Mouse (Mus musculus) adrenal gland, adult 2 months (tissue): ENCODE results near the gene Golga1. TPM values are rescaled to one million over a fixed set of nuclear protein-coding genes. Genes with fewer than 3 reads are reported as not detected.

ENCODE experiments used
- DNase-seq: peaks from one replicate; pipeline ENCODE4 v3.0.0; 2021
- polyA plus RNA-seq: library from polyadenylated mRNA; depleted of rRNA; stranded (reverse); fragments of >200 nt; gene quantifications from 2 replicates; pipeline ENCODE4 v1.2.3, GENCODE M21; 2012; rRNA removed
- total RNA-seq, 2 experiments: library from RNA; stranded (reverse); gene quantifications; 2 replicates each; pipeline ENCODE4 v1.2.3; 2021

Golga1 gene
- total and polyA plus RNA-seq, 3 experiments = 7.3 to 26.9 (median 26.5) TPM

DNA sequence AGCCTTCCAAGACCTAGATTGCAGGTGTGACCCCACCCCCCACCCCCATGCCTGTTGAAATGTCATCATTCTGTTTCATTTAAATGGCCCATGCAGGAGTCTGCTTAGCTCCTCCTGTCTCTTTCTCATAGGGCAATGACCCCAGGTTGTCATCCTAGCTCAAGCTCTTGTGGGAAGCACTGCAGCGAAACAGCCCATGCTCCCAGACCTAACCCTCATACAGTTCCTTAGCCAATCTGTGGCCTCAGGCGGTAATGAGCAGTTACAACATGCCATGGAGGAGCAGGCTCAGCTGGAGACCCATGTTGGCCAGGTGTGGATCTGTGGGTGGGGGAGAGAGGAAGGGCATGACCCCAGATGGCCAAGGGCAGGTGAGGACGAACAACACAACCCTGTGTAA is 90.2 kb downstream of the Golga1 start:
- no peak for DNase-seq

DNA sequence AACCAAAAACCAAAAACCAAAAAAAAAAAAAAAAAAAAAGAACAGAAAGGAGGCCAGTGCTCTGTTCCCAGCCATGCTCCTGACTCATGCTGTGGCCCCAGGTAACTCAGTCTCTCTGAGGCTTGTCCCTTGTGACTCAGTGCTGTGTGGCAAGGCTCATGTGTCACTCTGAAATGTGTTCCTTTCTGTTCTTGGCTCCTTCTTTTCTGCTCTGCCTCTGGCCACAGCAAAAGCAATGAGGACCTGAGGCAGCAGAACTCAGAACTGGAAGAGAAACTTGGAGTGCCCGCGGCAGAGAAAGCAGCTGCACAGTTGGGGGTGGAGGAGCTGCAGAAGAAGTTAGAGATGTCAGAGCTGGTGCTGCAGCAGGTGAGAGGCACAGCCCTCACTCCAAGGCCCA is 91.2 kb downstream of the Golga1 start:
- peak; percentile 60 for DNase-seq

DNA sequence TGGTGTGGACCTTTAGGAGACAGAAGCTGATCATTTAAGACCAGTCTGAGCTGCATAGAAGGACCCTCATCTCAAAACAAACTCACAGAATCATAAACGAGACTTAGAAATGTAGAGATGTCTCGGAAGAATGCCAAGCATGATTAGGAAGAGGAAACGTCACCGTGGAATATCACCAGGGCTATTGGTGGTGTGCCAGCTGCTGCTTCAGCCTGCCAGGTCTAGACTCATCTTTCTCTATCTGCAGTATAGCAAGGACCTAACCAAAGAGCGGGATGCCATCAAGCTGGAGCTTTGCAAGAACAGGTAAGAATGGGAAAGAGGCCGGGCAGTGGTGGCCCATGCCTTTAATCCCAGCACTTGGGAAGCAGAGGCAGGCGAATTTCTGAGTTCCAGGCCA is 91.6 kb downstream of the Golga1 start:
- DNase-seq = peak; percentile 69

DNA sequence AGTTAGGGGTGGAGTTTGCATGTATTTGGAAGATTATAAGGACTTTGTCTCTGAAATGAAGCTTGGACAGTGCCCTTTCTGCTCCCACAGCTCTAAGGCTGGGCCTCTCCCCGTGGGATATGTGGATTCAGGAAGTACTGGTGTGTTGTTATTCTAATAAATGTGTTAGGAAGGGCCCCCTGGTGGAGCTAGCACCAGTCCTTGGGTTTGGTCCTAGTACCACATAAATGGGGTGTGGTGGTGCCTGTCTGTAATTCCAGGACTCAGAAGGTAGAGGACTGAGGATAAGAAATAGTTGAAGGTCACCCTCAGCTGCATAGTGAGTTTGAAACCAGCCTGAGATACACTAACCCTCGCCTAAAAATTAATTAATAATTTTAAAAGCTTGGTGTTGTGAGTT is 92.1 kb downstream of the Golga1 start:
- no peak for DNase-seq

DNA sequence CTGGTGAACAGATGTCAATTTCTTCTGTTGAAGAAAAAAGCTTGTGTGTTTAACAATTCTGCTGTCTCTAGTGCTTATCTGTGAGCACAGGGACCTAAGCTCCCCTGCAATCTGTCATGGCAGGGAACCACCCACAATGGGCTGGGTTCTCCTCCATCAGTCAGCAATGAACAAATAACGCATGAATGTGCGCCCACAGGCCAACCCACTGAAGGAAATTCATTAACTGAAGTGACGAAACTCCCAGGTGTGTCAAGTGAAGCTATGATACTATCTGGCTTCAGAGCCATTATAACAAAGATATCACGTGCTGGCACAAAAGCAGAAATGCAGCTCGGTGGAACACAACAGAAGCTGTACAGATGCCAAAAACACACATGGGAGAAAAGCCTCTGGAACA is 95.3 kb downstream of the Golga1 start:
- no peak for DNase-seq

DNA sequence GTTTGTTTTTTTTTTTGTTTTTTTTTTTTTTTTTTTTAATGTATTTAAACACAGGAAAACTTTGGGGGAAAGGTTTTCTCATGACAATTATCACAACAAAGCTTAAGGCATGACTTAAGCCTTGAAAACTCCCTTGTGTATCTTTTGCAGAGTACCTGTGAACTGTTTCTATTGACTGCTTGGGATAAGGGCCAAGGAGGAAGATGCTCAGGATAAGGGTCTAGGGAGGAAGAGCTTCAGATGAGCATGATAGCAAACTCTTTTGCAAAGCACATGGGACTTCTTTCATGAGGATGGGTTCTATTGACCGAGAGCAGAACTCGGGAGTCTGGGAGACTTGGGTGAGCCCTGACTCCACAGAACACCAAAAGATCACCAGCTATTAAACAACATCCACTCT is 95.7 kb downstream of the Golga1 start:
- DNase-seq = no peak

Other genes starting within 250 kb of the Golga1 start
- gene Nr6a1, start 137.9 kb downstream of the Golga1 start, total RNA-seq = 1 to 10 TPM; 5.1 to 6.4 TPM
- gene Nr6a1, start 137.9 kb downstream of the Golga1 start, polyA plus RNA-seq = 2.7 TPM in 2 replicates
- gene Olfml2a, start 133.6 kb downstream of the Golga1 start, total RNA-seq = 10 to 100 TPM in 1 of 2 experiments, 1 to 10 TPM in 1; 6.7 to 12.0 TPM
- 5.9 TPM in 2 replicates for gene Olfml2a, start 133.6 kb downstream of the Golga1 start, polyA plus RNA-seq
- under 1 TPM; 0.43 to 0.52 TPM for gene Wdr38, start 68.1 kb downstream of the Golga1 start, total RNA-seq
- gene Wdr38, start 68.1 kb downstream of the Golga1 start, polyA plus RNA-seq = 0.43 and 1.2 TPM in 2 replicates
- 10 to 100 TPM; 66.7 to 78.4 TPM for gene Arpc5l, start 60.2 kb downstream of the Golga1 start, total RNA-seq
- gene Arpc5l, start 60.2 kb downstream of the Golga1 start, polyA plus RNA-seq = 56.4 and 66.7 TPM in 2 replicates
- gene Rpl35, start 59.9 kb downstream of the Golga1 start, total RNA-seq = 100 to 1,000 TPM; 510 to 597 TPM
- 58.5 and 60.0 TPM in 2 replicates for gene Rpl35, start 59.9 kb downstream of the Golga1 start, polyA plus RNA-seq
- gene Scai, start 125.2 kb upstream of the Golga1 start, total RNA-seq = 10 to 100 TPM in 1 of 2 experiments, 1 to 10 TPM in 1; 5.9 to 10.2 TPM
- gene Scai, start 125.2 kb upstream of the Golga1 start, polyA plus RNA-seq = 0.81 and 2.0 TPM in 2 replicates
- gene Ppp6c, start 160.9 kb upstream of the Golga1 start, total RNA-seq = 10 to 100 TPM; 81.1 to 83.3 TPM
- gene Ppp6c, start 160.9 kb upstream of the Golga1 start, polyA plus RNA-seq = 5.6 and 6.9 TPM in 2 replicates